Mouse (Mus musculus): ENCODE data around the gene Bptf.
"Not testable (repeated sequence)": the region's sequence is repeated elsewhere in the genome, so short reads cannot be mapped to it uniquely, and the experiment has no call there.

Gene Bptf

GRCm38 (mm10) chr11:107131749-107132421 lies at the start of gene Bptf:
Bptf (minus strand) TSS chr11:107132127.
- peak; percentile 79 for DNase-seq (ENCODE audit: low read depth, low spot score)

- no peak for DNase-seq (ENCODE audit: low read depth, low spot score)
Measured at GRCm38 (mm10) chr11:107161215-107161614, 29.3 kb upstream of the Bptf start.

- DNase-seq (ENCODE audit: low read depth, low spot score), result no peak
Measured at GRCm38 (mm10) chr11:107159034-107159433, 27.1 kb upstream of the Bptf start.

GRCm38 (mm10) chr11:107156977-107157642 lies 25.2 kb upstream of the Bptf start:
- DNase-seq (ENCODE audit: low read depth, low spot score), result no peak

- no peak for DNase-seq (ENCODE audit: low read depth, low spot score)
Measured at GRCm38 (mm10) chr11:107155292-107155691, 23.4 kb upstream of the Bptf start.

- DNase-seq (ENCODE audit: low read depth, low spot score), result no peak
Measured at GRCm38 (mm10) chr11:107154431-107154830, 22.5 kb upstream of the Bptf start.

- no peak for DNase-seq (ENCODE audit: low read depth, low spot score)
Measured at GRCm38 (mm10) chr11:107153645-107154044, 21.7 kb upstream of the Bptf start.

- no peak for DNase-seq (ENCODE audit: low read depth, low spot score)
Measured at GRCm38 (mm10) chr11:107151809-107152208, 19.9 kb upstream of the Bptf start.

GRCm38 (mm10) chr11:107143956-107144355 lies 12.0 kb upstream of the Bptf start:
- DNase-seq (ENCODE audit: low read depth, low spot score), result not testable (repeated sequence)

- DNase-seq (ENCODE audit: low read depth, low spot score), result no peak
Measured at GRCm38 (mm10) chr11:107142382-107142781, 10.5 kb upstream of the Bptf start.

- no peak for DNase-seq (ENCODE audit: low read depth, low spot score)
Measured at GRCm38 (mm10) chr11:107140756-107141155, 8.8 kb upstream of the Bptf start.

- DNase-seq (ENCODE audit: low read depth, low spot score), result no peak
Measured at GRCm38 (mm10) chr11:107138633-107139032, 6.7 kb upstream of the Bptf start.

- DNase-seq (ENCODE audit: low read depth, low spot score), result no peak
Measured at GRCm38 (mm10) chr11:107137593-107137992, 5.7 kb upstream of the Bptf start.

- DNase-seq (ENCODE audit: low read depth, low spot score), result not testable (repeated sequence)
Measured at GRCm38 (mm10) chr11:107136458-107136857, 4.5 kb upstream of the Bptf start.

- no peak for DNase-seq (ENCODE audit: low read depth, low spot score)
Measured at GRCm38 (mm10) chr11:107135741-107136140, 3.8 kb upstream of the Bptf start.

- peak; percentile 41 for DNase-seq (ENCODE audit: low read depth, low spot score)
Measured at GRCm38 (mm10) chr11:107132426-107132825, 499 bp upstream of the Bptf start.

- peak; percentile 51 for DNase-seq (ENCODE audit: low read depth, low spot score)
Measured at GRCm38 (mm10) chr11:107130879-107131748, 813 bp downstream of the Bptf start.

GRCm38 (mm10) chr11:107130221-107130788 lies 1.6 kb downstream of the Bptf start:
- no peak for DNase-seq (ENCODE audit: low read depth, low spot score)

GRCm38 (mm10) chr11:107129641-107130040 lies 2.3 kb downstream of the Bptf start:
- no peak for DNase-seq (ENCODE audit: low read depth, low spot score)

GRCm38 (mm10) chr11:107126716-107127115 lies 5.2 kb downstream of the Bptf start:
- DNase-seq (ENCODE audit: low read depth, low spot score), result not testable (repeated sequence)

GRCm38 (mm10) chr11:107125011-107125410 lies 6.9 kb downstream of the Bptf start:
- no peak for DNase-seq (ENCODE audit: low read depth, low spot score)

GRCm38 (mm10) chr11:107124327-107124731 lies 7.6 kb downstream of the Bptf start:
- DNase-seq (ENCODE audit: low read depth, low spot score), result no peak
